Mouse (Mus musculus) left cerebral cortex, adult 18-20 months (tissue): ENCODE data around the gene 1700034J05Rik. TPM values are rescaled to one million over a fixed set of nuclear protein-coding genes. Genes with fewer than 3 reads are reported as not detected.

Experiments used
- DNase-seq, 2 experiments: peaks; one replicate each; pipeline ENCODE4 v3.0.0; 2021 to 2022; ENCODE audit warnings: low spot score in 2 of 2, mixed read lengths in 1 of 2
- long read RNA-seq, 2 experiments: library from polyadenylated mRNA; stranded (forward); transcript quantifications; one replicate each; pipeline ENCODE4 v2.0.0; 2021
- total RNA-seq, 2 experiments: library from RNA; stranded (reverse); gene quantifications; 2 replicates each; pipeline ENCODE4 v1.2.3; 2021

Gene 1700034J05Rik
- total RNA-seq, result not detected
- long read RNA-seq, experiment 1, partial matches to known transcripts, result 0 of 1 reads
- long read RNA-seq, experiment 1, other reads (novel, unspliced or antisense), result 0 of 1 reads
- long read RNA-seq, experiment 2, result 0 reads

- DNase-seq, result no peak
These were observed at the start of gene 1700034J05Rik for GRCm38 (mm10) chr6:146954258-146954657. TSS of gene 1700034J05Rik (minus strand) at chr6:146954422.

GRCm38 (mm10) chr6:146999755-147000154 is 45.5 kb upstream of the 1700034J05Rik start:
- DNase-seq, result peak in 1 of 2 experiments; percentile 19

GRCm38 (mm10) chr6:146999302-146999701 is 45.1 kb upstream of the 1700034J05Rik start:
- DNase-seq, result peak; percentile 37 to 70

- DNase-seq, result peak in 1 of 2 experiments; percentile 17
These were observed 44.5 kb upstream of the 1700034J05Rik start for GRCm38 (mm10) chr6:146998710-146999109.

GRCm38 (mm10) chr6:146997006-146997405 is 42.8 kb upstream of the 1700034J05Rik start:
- no peak for DNase-seq

GRCm38 (mm10) chr6:146995878-146996277 is 41.7 kb upstream of the 1700034J05Rik start:
- no peak for DNase-seq

- no peak for DNase-seq
These were observed 41.2 kb upstream of the 1700034J05Rik start for GRCm38 (mm10) chr6:146995391-146995790.

- DNase-seq, result peak; percentile 69 to 74
These were observed 40.0 kb upstream of the 1700034J05Rik start for GRCm38 (mm10) chr6:146994236-146994635.

- DNase-seq, result peak in 1 of 2 experiments; percentile 50
These were observed 30.3 kb upstream of the 1700034J05Rik start for GRCm38 (mm10) chr6:146984569-146984968.

- DNase-seq, result no peak
These were observed 27.1 kb upstream of the 1700034J05Rik start for GRCm38 (mm10) chr6:146981249-146981835.

- no peak for DNase-seq
These were observed 25.7 kb upstream of the 1700034J05Rik start for GRCm38 (mm10) chr6:146979953-146980352.

GRCm38 (mm10) chr6:146979115-146979744 is 25.0 kb upstream of the 1700034J05Rik start:
- no peak for DNase-seq

- DNase-seq, result no peak
These were observed 24.5 kb upstream of the 1700034J05Rik start for GRCm38 (mm10) chr6:146978691-146979114.

GRCm38 (mm10) chr6:146976446-146976845 is 22.2 kb upstream of the 1700034J05Rik start:
- DNase-seq, result no peak

GRCm38 (mm10) chr6:146973830-146974229 is 19.6 kb upstream of the 1700034J05Rik start:
- no peak for DNase-seq

GRCm38 (mm10) chr6:146973406-146973805 is 19.2 kb upstream of the 1700034J05Rik start:
- no peak for DNase-seq

- DNase-seq, result no peak
These were observed 18.5 kb upstream of the 1700034J05Rik start for GRCm38 (mm10) chr6:146972740-146973139.

- DNase-seq, result no peak
These were observed 17.8 kb upstream of the 1700034J05Rik start for GRCm38 (mm10) chr6:146972009-146972408.

- no peak for DNase-seq
These were observed 17.1 kb upstream of the 1700034J05Rik start for GRCm38 (mm10) chr6:146971366-146971765.

GRCm38 (mm10) chr6:146970811-146971210 is 16.6 kb upstream of the 1700034J05Rik start:
- DNase-seq, result no peak

GRCm38 (mm10) chr6:146967836-146968235 is 13.6 kb upstream of the 1700034J05Rik start:
- DNase-seq, result no peak

GRCm38 (mm10) chr6:146966446-146967019 is 12.3 kb upstream of the 1700034J05Rik start:
- DNase-seq, result no peak
